Mouse (Mus musculus): ENCODE measurements around the gene Gdpd4. TPM values are rescaled to one million over a fixed set of nuclear protein-coding genes. Genes with fewer than 3 reads are reported as not detected.

The Gdpd4 gene
- polyA plus RNA-seq, 1 experiment from 2014 or later = not detected

DNA sequence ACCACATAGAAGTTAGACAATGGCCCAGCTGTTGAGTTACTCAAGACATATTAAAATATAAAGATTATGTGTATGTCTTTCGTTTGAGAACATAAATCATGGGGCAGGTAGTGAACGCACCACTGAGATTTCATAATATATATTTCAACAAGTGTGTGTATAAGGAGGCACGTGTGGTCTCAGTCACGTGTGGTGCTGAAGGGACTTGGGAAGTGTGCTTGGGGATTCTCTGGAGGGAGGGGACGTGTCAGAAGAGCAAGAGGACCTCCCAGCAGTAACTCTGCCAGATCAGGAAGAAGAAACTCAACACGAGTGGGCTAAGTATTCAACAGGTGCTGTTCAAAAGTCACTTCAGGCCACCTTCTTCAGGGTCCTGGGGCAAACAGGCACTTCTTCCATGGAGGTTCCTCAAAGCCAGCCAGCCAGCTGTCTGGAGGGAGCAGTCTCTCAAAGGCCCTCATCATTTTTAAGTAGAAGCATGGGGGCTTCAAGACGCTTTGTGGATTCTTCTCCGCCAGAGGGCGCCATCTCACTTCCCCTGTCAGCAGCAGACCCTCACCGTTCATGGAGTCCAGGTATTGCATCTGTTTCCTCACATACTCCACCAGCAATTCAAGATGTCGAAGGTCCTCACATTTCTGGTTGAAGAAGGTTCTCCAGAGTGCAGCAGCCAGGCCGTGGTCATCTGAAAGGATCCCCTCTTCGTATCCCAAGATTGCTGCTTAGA lies 64.5 kb downstream of the Gdpd4 start:
- Histone ChIP-seq H3K4me1 (no peaks in the 10 kb centered on the region), H3K9ac (no peak overlapping the region), H3K9me3 (replicated peaks) (no peaks in the 10 kb centered on the region), H3K27ac (replicated peaks) (no peak overlapping the region), H3K36me3 (no peaks in the 10 kb centered on the region), H3K4me3 (replicated peaks) (no peak overlapping the region), H3K27me3 (0 out of 2 replicates have a peak, but pooled peaks cover 2% of the 10 kb centered on the region), H3K4me2 (replicated peaks) (no peak overlapping the region)
- ATAC-seq (ENCODE audit: insufficient number of reproducible peaks, low FRiP score, low TSS enrichment, low read depth) = no peak
- 49% methylated on average over 13 of the region's 13 CpGs for WGBS

DNA sequence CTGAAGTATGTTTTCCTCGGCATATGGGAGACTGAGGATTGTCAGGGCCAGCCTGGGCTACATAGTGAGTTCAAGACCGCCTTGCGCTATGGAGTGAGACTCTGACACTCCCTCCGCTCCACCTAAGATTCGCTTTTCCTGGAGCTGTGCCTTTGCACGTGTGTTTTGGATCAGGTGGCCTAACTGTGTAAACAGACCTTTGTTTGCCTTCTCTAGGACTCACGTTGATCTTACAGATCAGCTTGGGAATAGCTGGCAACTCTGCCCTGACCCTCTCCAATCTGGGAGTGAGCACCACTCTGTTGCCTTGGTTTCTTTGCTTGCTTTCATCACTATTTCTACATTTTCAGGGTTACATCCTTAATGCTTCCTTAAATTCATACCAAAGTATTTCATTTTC lies 82.9 kb downstream of the Gdpd4 start:
- Histone ChIP-seq H3K27ac (replicated peaks) (no peak overlapping the region), H3K9me3 (replicated peaks) (no peaks in the 10 kb centered on the region), H3K4me1 (no peaks in the 10 kb centered on the region), H3K36me3 (no peaks in the 10 kb centered on the region), H3K9ac (no peak overlapping the region), H3K4me2 (replicated peaks) (no peak overlapping the region), H3K4me3 (replicated peaks) (no peak overlapping the region), H3K27me3 (no peaks in the 10 kb centered on the region)
- 75% methylated on average over 7 of the region's 7 CpGs for WGBS
- no peak for ATAC-seq (ENCODE audit: insufficient number of reproducible peaks, low FRiP score, low TSS enrichment, low read depth)

DNA sequence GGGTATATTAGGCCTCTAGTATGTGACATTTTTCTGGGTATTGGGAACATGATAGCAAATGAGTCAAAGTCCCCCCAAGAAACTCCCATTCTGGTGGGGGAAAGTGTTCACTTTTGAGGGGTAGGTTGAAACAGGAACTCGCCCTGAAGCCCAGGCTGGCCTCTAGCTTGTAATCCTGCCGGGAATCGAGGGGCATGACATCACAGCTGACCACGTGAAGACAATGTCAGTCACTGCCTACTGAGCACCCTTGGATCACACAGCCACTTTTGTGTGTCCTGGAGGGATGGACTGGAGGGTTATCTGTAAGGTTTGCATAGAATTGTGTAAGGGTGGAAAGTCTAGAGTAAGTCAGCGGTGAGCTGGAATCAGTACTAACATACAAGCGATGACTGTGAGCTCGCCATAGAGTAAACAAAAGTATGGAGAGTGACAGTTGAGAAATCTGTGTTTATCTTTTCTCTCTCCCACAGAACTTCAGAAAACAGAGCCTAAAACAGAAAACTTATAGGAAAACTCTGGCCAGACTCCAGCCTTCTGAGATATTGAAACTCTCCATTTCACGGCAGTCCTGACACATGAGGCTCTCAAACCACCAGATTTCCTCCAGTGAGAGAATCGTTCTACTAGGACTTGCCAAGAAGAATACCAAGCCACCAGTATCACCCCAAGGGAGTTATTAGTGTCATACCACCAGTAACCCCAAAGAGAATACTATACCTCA lies 128.5 kb downstream of the Gdpd4 start:
- WGBS = 71% methylated on average over 9 of the region's 9 CpGs
- Histone ChIP-seq H3K4me2 (replicated peaks) (no peak overlapping the region), H3K4me3 (replicated peaks) (no peak overlapping the region), H3K4me1 (no peaks in the 10 kb centered on the region), H3K36me3 (no peaks in the 10 kb centered on the region), H3K9ac (no peak overlapping the region), H3K27ac (replicated peaks) (no peak overlapping the region), H3K9me3 (replicated peaks) (no peaks in the 10 kb centered on the region), H3K27me3 (no peaks in the 10 kb centered on the region)
- ATAC-seq (ENCODE audit: insufficient number of reproducible peaks, low FRiP score, low TSS enrichment, low read depth) = no peak

DNA sequence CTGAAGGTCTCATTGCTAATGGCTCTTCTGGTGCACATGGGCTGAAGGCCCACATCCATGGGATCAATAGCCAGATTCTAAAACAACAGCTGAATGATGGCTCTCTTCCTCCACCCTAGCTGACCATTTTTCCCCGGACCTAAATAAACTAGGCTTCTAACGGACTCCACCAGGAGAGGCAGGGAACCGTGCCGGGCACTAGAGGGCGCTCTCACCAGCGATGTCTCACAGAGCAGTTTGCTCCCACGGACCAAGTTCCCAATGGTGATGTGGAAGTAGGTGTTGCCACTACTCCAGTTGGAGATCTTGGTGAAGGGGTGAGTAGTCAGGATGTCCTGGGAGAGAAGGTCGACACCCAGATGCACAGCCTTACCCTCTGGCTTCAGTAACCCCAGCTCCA lies 132.2 kb downstream of the Gdpd4 start:
- no peak overlapping the region for H3K27ac ChIP-seq (replicated peaks)
- H3K36me3 ChIP-seq = no peaks in the 10 kb centered on the region
- ATAC-seq (ENCODE audit: insufficient number of reproducible peaks, low FRiP score, low TSS enrichment, low read depth) = no peak
- 17% methylated on average over 8 of the region's 8 CpGs for WGBS
- H3K27me3 ChIP-seq = no peaks in the 10 kb centered on the region
- H3K4me3 ChIP-seq (replicated peaks) = no peak overlapping the region
- no peaks in the 10 kb centered on the region for H3K9me3 ChIP-seq (replicated peaks)
- no peaks in the 10 kb centered on the region for H3K4me1 ChIP-seq
- H3K4me2 ChIP-seq (replicated peaks) = no peak overlapping the region
- H3K9ac ChIP-seq = no peak overlapping the region

DNA sequence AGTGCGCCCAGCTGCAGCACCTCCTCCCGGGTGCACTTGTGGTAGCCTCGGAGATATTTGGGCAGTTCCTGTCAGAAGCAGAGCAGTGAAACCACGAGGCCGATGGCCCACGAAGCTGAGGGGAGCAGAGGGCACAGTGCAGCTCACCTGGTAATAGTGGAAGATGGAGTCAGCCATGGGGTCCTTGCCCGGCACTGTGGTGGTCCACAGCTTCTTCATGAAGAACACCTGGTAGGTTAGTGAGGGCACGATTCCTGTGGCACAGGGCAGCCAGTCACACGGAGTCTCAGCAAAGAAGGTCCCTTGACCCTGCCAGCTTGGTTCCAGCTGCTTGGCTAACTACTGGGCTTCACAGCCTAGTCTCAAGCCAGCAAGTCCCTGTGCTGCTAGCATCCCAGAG lies 134.7 kb downstream of the Gdpd4 start:
- Histone ChIP-seq H3K4me3 (replicated peaks) (no peak overlapping the region), H3K9ac (no peak overlapping the region), H3K27me3 (no peaks in the 10 kb centered on the region), H3K36me3 (no peaks in the 10 kb centered on the region), H3K4me1 (no peaks in the 10 kb centered on the region), H3K4me2 (replicated peaks) (no peak overlapping the region), H3K9me3 (replicated peaks) (no peaks in the 10 kb centered on the region), H3K27ac (replicated peaks) (no peak overlapping the region)
- WGBS = 90% methylated on average over 9 of the region's 9 CpGs
- no peak for ATAC-seq (ENCODE audit: insufficient number of reproducible peaks, low FRiP score, low TSS enrichment, low read depth)

DNA sequence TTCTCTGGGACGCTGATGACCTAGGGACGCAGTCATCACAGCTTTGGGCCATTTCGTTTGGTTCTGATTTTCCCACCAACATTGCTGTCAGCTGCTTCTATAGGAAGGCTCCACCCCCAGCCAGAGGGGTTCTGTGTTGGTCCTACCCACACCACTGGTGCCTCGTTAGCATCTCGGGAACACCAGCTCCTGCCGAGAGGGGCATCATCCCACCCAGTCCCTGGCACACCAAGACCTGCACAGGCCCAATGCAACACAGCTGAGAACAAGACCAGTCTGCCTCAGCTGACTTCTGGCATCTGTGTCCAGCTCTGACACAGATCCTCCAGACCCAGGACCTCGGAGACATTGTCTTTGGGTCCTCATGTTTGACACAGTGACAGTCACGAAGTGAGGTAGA lies 135.2 kb downstream of the Gdpd4 start:
- Histone ChIP-seq H3K9ac (no peak overlapping the region), H3K27me3 (no peaks in the 10 kb centered on the region), H3K27ac (replicated peaks) (no peak overlapping the region), H3K36me3 (no peaks in the 10 kb centered on the region), H3K4me1 (no peaks in the 10 kb centered on the region), H3K4me2 (replicated peaks) (no peak overlapping the region), H3K9me3 (replicated peaks) (no peaks in the 10 kb centered on the region), H3K4me3 (replicated peaks) (no peak overlapping the region)
- WGBS = 85% methylated on average over 8 of the region's 8 CpGs
- ATAC-seq (ENCODE audit: insufficient number of reproducible peaks, low FRiP score, low TSS enrichment, low read depth) = no peak

DNA sequence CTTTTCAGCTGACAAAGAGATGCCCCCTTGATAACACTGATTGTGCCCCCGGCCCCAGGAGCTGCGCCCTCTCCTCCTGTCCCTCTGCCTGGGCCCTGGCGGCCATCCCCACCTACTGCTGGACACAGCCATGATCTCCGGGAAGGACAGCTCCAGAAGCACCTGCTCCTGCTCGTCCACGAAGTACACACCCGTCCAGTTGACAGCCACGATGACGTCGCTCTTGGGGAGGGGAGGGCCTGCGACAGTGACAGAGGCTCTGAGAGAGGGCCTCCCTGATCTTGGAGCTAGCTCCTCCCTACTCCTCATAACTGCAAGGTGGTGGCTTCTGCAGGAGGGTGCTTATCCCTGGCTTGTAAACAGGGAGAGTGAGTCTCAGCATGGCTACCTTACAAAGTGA lies 146.5 kb downstream of the Gdpd4 start:
- H3K9me3 ChIP-seq (replicated peaks) = no peaks in the 10 kb centered on the region
- 77% methylated on average over 11 of the region's 11 CpGs for WGBS
- ATAC-seq (ENCODE audit: insufficient number of reproducible peaks, low FRiP score, low TSS enrichment, low read depth) = no peak
- H3K27ac ChIP-seq (replicated peaks) = no peak overlapping the region
- H3K36me3 ChIP-seq = no peaks in the 10 kb centered on the region
- H3K4me3 ChIP-seq (replicated peaks) = no peak overlapping the region
- H3K9ac ChIP-seq = no peak overlapping the region
- no peaks in the 10 kb centered on the region for H3K4me1 ChIP-seq
- H3K27me3 ChIP-seq = no peaks in the 10 kb centered on the region
- H3K4me2 ChIP-seq (replicated peaks) = no peak overlapping the region

DNA sequence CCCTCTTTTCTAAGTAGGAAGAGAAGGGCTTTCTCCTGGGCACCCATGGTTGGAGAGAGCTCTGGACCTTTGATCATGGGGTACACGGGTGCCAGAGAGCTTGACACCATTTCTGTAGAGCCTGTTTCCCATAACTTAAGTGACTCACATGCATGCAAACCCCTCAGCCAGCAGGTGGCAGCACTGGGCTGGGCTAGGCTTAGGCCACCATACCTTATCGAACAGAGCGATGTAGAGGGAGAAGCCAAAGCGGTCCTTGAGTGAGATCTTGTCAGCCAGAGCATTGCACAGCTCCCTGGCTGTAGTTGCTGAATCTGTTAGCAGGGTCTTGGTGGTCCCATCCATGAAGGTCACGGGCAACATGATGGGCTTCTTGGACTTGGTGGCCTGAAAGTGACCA lies 151.9 kb downstream of the Gdpd4 start:
- Histone ChIP-seq H3K27ac (replicated peaks) (no peak overlapping the region), H3K9me3 (replicated peaks) (no peaks in the 10 kb centered on the region), H3K9ac (no peak overlapping the region), H3K27me3 (no peaks in the 10 kb centered on the region), H3K4me3 (replicated peaks) (no peak overlapping the region), H3K4me1 (no peaks in the 10 kb centered on the region), H3K36me3 (no peaks in the 10 kb centered on the region), H3K4me2 (replicated peaks) (no peak overlapping the region)
- ATAC-seq (ENCODE audit: insufficient number of reproducible peaks, low FRiP score, low TSS enrichment, low read depth) = no peak
- 30% methylated on average over 5 of the region's 5 CpGs for WGBS

DNA sequence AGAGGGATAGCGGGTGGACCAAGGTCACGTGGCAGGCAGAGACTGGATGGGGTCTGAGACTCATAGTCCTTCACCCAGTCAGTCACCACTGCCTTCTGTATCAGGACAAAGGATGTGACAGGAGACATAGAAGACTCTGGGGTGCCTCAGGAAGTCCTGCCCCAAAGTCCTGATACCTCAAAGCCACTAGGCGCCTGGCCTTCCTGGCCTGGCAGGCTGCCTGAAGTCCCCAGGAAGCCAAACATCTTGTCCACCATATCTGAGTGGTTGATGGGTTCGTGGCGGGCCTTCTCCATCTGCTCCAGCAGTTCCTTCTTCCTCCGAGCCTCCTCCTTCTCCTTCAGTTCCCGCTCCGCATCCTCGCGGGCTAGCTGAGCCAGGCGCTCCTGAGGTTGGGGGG lies 157.7 kb downstream of the Gdpd4 start:
- H3K9ac ChIP-seq = no peak overlapping the region
- no peak overlapping the region for H3K4me2 ChIP-seq (replicated peaks)
- no peaks in the 10 kb centered on the region for H3K27me3 ChIP-seq
- no peak overlapping the region for H3K27ac ChIP-seq (replicated peaks)
- H3K9me3 ChIP-seq (replicated peaks) = no peaks in the 10 kb centered on the region
- H3K4me1 ChIP-seq = 0 out of 2 replicates have a peak, but pooled peaks cover 7% of the 10 kb centered on the region
- WGBS = 89% methylated on average over 11 of the region's 11 CpGs
- ATAC-seq (ENCODE audit: insufficient number of reproducible peaks, low FRiP score, low TSS enrichment, low read depth) = no peak
- H3K4me3 ChIP-seq (replicated peaks) = no peak overlapping the region
- no peaks in the 10 kb centered on the region for H3K36me3 ChIP-seq

DNA sequence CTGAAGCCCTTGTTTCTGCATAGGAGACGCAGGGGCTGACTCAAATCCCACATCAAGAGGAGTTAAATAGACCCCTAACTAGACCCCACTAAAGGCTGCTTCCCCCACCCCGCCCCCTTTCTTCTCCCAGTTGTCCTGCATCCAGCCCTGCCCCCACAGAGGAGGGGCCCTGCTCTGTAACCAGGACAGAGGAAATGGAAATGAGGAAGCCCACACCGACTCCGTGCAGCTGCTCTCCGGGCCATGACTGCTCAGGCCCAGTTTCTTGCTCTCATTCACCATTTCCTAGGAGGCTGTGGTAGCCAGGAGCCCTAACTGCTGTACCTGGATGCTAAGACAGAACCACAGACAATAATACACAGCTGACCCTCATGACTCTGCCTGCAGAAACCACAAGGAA lies 162.6 kb downstream of the Gdpd4 start:
- H3K9me3 ChIP-seq (replicated peaks) = no peaks in the 10 kb centered on the region
- no peak overlapping the region for H3K4me2 ChIP-seq (replicated peaks)
- no peak for ATAC-seq (ENCODE audit: insufficient number of reproducible peaks, low FRiP score, low TSS enrichment, low read depth)
- H3K27me3 ChIP-seq = no peaks in the 10 kb centered on the region
- H3K27ac ChIP-seq (replicated peaks) = no peak overlapping the region
- H3K4me3 ChIP-seq (replicated peaks) = no peak overlapping the region
- WGBS = 25% methylated on average over 5 of the region's 5 CpGs
- no peak overlapping the region for H3K9ac ChIP-seq
- peaks cover 19% of the 10 kb centered on the region for H3K4me1 ChIP-seq
- H3K36me3 ChIP-seq = no peaks in the 10 kb centered on the region

DNA sequence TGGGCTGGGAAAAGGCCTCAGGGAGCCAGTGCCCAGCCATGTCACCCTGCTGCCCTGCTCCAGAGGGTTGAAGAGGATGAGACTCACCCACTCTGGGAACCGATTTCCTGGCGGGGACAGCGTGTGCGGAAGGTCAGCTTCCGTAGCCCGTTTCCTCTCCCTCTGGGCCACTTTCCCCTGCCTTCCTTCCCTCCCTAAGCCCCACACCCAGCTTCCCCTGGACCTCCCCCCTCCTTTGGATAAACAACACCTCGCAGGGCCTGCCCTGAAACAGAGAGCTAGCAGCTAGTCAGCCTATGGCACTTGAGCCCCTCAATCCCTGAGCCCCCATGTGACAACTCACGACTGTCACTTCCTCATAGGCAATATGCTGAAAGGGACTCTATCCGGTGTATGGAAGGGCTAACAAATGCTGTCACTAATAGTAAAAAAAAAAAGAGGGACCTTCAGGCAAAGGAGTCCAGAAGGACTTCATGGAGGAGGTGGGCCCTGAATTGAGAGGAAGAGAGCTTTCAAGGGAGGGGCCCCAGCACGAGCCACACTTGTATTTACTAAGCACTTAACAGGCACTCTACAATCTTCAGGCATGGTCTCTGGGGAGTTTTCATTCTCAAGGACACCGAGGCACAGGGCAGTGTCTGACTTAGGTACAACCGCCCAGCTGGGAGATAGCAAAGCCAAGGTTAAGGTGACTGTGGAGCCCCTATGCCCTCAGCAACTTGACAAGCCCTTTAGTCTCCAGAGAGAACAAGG lies 165.0 kb downstream of the Gdpd4 start:
- no peak for ATAC-seq (ENCODE audit: insufficient number of reproducible peaks, low FRiP score, low TSS enrichment, low read depth)
- Histone ChIP-seq H3K4me2 (replicated peaks) (no peak overlapping the region), H3K9me3 (replicated peaks) (no peaks in the 10 kb centered on the region), H3K27ac (replicated peaks) (no peak overlapping the region), H3K4me3 (replicated peaks) (no peak overlapping the region), H3K9ac (no peak overlapping the region), H3K4me1 (peaks cover 15% of the 10 kb centered on the region), H3K36me3 (no peaks in the 10 kb centered on the region), H3K27me3 (no peaks in the 10 kb centered on the region)
- WGBS = 52% methylated on average over 12 of the region's 12 CpGs

Data from embryonic facial prominence, embryonic 15.5 days (tissue).